Mouse (Mus musculus) Patski (cell line): ENCODE results near the gene Cmip. TPM values are rescaled to one million over a fixed set of nuclear protein-coding genes. Genes with fewer than 3 reads are reported as not detected.

Experiments used
- ATAC-seq: fragments of 100-300 bp; one replicate; pipeline ENCODE4 v1.8.0; 2021
- CTCF ChIA-PET: fragments of 350-600 bp; sonication (Branson Sonifier 250); formaldehyde crosslinking; loops from one replicate; lab custom pipeline; 2022; ENCODE audit warnings: inconsistent platforms; lab: Charles Lee
- POLR2A ChIA-PET: fragments of 350-600 bp; sonication (Branson Sonifier 250); formaldehyde crosslinking; loops from one replicate; lab custom pipeline; 2022; ENCODE audit warnings: antibody characterized with exemption, inconsistent platforms; lab: Charles Lee
- DNase-seq: peaks from one replicate; pipeline ENCODE4 v3.0.0-alpha.2; 2011; ENCODE audit warnings: low read depth, low spot score
- H3K27me3 ChIP-seq: fragments of 371-371 bp; one replicate; pipeline ENCODE4 v1.5.1; 2021
- CTCF ChIP-seq: fragments of 100-300 bp; IDR thresholded peaks from one replicate; pipeline ENCODE4 v1.5.1; 2021
- in situ Hi-C: fragments of 300-500 bp; cut with MboI; formaldehyde crosslinking; loops from 3 replicates; pipeline ENCODE4 v1.11.1; 2018; ENCODE audit warnings: low pct_unique_long_range_greater_than_20kb, mixed read lengths
- polyA plus RNA-seq: library from polyadenylated mRNA; unstranded; gene quantifications from one replicate; pipeline ENCODE4 v1.2.3, GENCODE M21; 2021

The Cmip gene
- polyA plus RNA-seq, 1 experiment from 2014 or later, result 63.6 TPM

DNA sequence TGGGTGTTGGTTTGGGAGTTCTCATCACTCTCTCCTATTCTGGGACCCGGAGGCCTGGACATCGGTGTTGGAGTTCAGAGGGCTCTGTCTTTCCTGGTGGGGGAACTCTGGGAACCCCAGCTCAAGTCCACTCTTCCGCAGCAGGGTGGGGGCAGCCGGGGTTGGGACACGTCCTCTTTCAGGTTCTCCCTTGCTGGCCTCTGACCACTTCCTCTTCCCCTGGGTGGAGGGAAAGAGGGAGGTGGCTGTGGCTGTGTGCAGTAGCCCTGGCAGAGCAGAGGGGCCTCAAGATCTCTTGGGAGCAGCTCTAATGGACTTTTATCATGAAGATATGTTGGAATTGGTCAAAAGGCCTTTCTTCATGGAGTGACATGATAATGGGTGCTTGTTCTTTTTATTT, 225.0 kb downstream of the Cmip start:
- H3K27me3 ChIP-seq, result no peaks in the 10 kb centered on the region
- no peak for TF ChIP-seq CTCF
- POLR2A ChIA-PET, result no interaction called here
- in situ Hi-C loops, result no loop called here
- CTCF ChIA-PET, result no interaction called here
- ATAC-seq, result no peak
- DNase-seq, result no peak

DNA sequence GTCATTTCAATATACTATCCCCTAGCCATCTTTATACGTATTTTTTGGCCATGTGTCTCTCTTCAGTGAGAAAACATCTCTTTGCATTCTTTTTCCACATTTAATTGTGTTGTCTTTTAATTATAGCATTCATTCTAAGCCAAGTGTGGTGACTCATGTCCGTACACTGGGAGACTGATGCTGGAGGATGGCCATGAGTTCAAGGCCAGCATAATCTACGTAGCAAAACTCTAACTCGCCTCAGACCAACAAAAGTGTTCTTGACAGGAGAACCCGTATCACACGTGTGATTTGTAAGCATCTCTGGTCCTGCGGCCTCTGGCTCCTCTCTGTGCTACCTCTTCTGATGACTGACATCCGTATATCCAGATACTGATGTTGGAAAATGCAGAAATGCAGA, 227.9 kb downstream of the Cmip start:
- TF ChIP-seq CTCF, result no peak
- ChIA-PET CTCF (interaction anchor here (0.9 kb wide), 1 partner anchor 377 kb away, joined by 3 read pairs; no protein-coding TSS in a partner anchor), POLR2A (no interaction called here)
- in situ Hi-C loops, result no loop called here
- no peak for ATAC-seq
- no peak for DNase-seq
- no peaks in the 10 kb centered on the region for H3K27me3 ChIP-seq

DNA sequence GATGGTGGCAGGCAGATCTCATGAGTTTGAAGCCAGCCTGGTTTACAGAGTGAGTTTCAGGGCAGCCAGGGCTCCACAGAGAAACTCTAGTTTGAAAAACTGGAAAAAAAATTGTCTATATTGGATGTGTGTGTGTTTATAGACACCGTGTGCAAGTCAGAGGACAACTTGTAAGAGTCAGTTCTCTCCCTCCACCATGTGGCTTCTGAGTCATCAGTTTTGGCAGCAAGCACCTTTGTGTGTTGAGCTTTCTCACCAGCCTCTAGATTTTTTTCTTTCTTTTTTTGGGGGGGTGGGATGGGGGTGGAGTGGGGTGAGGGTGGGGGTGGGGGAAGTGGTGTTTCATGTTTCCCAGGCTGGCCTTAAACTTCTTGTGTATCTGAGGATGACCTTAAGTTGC, 228.5 kb downstream of the Cmip start:
- no peaks in the 10 kb centered on the region for H3K27me3 ChIP-seq
- POLR2A ChIA-PET, result no interaction called here
- in situ Hi-C loops, result no loop called here
- no peak for TF ChIP-seq CTCF
- CTCF ChIA-PET, result interaction anchor here (0.8 kb wide), 1 partner anchor 9 kb away, joined by 3 read pairs; no protein-coding TSS in a partner anchor
- no peak for DNase-seq
- no peak for ATAC-seq

GRCm38 (mm10) chr8:117488246-117489005, 231.6 kb downstream of the Cmip start:
- ChIA-PET POLR2A (no interaction called here), CTCF (no interaction called here)
- in situ Hi-C loops, result no loop called here
- no peak for DNase-seq
- ATAC-seq, result peak; percentile 23
- TF ChIP-seq CTCF, result no peak
- no peaks in the 10 kb centered on the region for H3K27me3 ChIP-seq

GRCm38 (mm10) chr8:117493543-117493942, 236.7 kb downstream of the Cmip start:
- no peaks in the 10 kb centered on the region for H3K27me3 ChIP-seq
- DNase-seq (no peak), ATAC-seq (no peak)
- no peak for TF ChIP-seq CTCF
- in situ Hi-C loops, result no loop called here
- ChIA-PET CTCF (no interaction called here), POLR2A (no interaction called here)

DNA sequence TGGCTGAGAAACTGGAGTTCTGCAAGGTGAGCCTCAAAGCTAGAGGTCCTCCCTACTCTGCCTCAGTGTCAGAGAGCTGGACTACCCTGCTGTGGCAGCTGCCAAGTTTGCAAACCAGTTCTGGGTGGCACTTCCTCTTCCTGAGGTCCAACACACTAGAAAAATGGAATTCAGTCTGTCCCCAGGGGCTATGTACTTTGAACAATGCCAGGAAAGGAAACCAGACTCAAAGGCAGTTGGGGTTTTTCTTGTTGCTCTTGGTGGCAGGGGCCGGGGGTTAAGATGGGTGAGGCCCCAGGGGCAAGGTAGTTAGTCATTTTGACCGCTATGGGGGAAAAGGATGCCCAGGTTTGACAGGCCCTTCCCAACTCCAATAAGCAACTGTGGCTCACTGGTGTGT, 238.0 kb downstream of the Cmip start:
- POLR2A ChIA-PET, result no interaction called here
- H3K27me3 ChIP-seq, result no peaks in the 10 kb centered on the region

GRCm38 (mm10) chr8:117498179-117498914, 241.5 kb downstream of the Cmip start, which contains the start of gene Plcg2:
Plcg2 (plus strand) TSS chr8:117498291.
- in situ Hi-C loops, result no loop called here
- ChIA-PET CTCF (no interaction called here), POLR2A (no interaction called here)
- no peak for TF ChIP-seq CTCF
- no peak for DNase-seq
- ATAC-seq, result peak; percentile 63
- H3K27me3 ChIP-seq, result no peaks in the 10 kb centered on the region

More for the DNA sequence above, 238.0 kb downstream of the Cmip start:
- in situ Hi-C loops, result no loop called here
- ATAC-seq (no peak), DNase-seq (no peak)
- CTCF ChIA-PET, result no interaction called here
- no peak for TF ChIP-seq CTCF

- no peaks in the 10 kb centered on the region for H3K27me3 ChIP-seq
- in situ Hi-C loops, result no loop called here
- DNase-seq (no peak), ATAC-seq (no peak)
- TF ChIP-seq CTCF, result no peak
- CTCF ChIA-PET, result no interaction called here
- POLR2A ChIA-PET, result no interaction called here
These were observed 242.2 kb downstream of the Cmip start for GRCm38 (mm10) chr8:117498915-117499540.

DNA sequence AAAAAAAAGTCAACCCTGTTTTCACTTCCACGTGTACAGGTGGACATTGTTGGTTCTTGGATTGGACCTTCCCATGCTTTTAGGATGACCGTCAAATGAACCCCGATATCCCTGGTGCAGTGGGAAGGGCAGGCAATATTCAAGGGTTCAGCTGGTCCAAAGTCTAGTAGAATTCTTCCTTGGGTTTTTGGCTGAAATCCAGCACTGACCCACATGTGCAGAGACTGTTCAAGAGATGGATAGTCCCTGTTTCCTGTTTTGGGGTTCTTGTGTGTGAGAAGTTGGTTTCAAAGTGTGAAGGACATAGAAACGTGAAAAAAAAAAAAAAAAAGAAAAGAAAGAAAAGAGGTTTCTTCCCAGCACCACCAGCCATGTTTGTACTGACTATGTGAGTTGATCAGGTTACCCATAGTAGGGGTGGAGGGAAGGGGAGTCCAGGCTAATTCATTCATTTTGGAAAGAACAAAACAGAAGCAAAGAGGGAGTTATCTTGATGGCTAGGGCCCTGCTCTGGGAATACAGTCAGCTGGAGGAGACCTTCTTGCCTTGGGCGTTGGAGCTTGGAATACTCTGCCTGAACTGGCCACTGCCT, 243.5 kb downstream of the Cmip start:
- ChIA-PET CTCF (no interaction called here), POLR2A (interaction anchor here (0.5 kb wide), 1 partner anchor 287 kb away, joined by 4 read pairs; no protein-coding TSS in a partner anchor)
- H3K27me3 ChIP-seq, result no peaks in the 10 kb centered on the region
- no peak for TF ChIP-seq CTCF
- ATAC-seq, result no peak
- no peak for DNase-seq
- in situ Hi-C loops, result no loop called here

DNA sequence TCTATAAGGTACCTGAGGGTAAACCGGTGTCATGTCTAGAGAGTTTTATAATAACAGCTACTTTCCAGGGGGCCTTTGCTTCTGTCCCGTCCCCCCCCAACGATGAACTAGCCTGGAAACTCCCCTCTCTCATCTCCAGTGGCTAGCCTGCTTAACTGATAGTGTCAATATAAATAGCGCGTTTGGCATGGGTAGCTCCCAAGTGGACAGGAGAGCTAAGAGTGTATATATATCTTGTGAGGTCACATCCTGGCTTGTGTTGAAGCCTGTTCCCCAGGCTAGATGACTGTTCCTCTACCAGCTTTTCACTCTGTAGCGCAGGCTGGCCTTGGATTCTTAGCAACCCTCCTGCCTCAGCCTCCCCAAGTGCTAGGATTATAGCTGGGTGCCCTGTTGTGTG, 244.5 kb downstream of the Cmip start:
- no peaks in the 10 kb centered on the region for H3K27me3 ChIP-seq
- no peak for TF ChIP-seq CTCF
- no peak for ATAC-seq
- CTCF ChIA-PET, result no interaction called here
- POLR2A ChIA-PET, result no interaction called here
- in situ Hi-C loops, result no loop called here
- DNase-seq, result no peak
